Mouse (Mus musculus) kidney, embryonic 15.5 days (tissue): Measurements from ENCODE around the gene Prdx5. TPM values are rescaled to one million over a fixed set of nuclear protein-coding genes. Genes with fewer than 3 reads are reported as not detected.

Source experiments
- ATAC-seq: fragments of 200-750 bp; cut with Nextera tagmentation; replicated peaks from 2 replicates; pipeline ENCODE4 v1.8.0; 2017; ENCODE audit warnings: moderate TSS enrichment; ENCODE audit not compliant: low FRiP score
- H3K27ac ChIP-seq: fragments of 300-500 bp; sonication (generic); 2 replicates; pipeline ENCODE4 v1.5.1; 2015; ENCODE audit warnings: mild to moderate bottlenecking, inconsistent platforms
- H3K27me3 ChIP-seq: fragments of 300-500 bp; sonication (generic); 2 replicates; pipeline ENCODE4 v1.6.1; 2015; ENCODE audit warnings: inconsistent platforms
- H3K36me3 ChIP-seq: fragments of 300-500 bp; sonication (generic); 2 replicates; pipeline ENCODE4 v1.6.1; 2015; ENCODE audit warnings: inconsistent platforms
- H3K4me1 ChIP-seq: fragments of 300-500 bp; sonication (generic); 2 replicates; pipeline ENCODE4 v1.6.1; 2015; ENCODE audit warnings: inconsistent platforms
- H3K4me2 ChIP-seq: fragments of 300-500 bp; sonication (generic); 2 replicates; pipeline ENCODE4 v1.6.1; 2015; ENCODE audit warnings: moderate library complexity, mild to moderate bottlenecking, inconsistent platforms
- H3K4me3 ChIP-seq: fragments of 300-500 bp; sonication (generic); replicated peaks from 2 replicates; pipeline ENCODE4 v1.5.1; 2015; ENCODE audit warnings: mild to moderate bottlenecking, inconsistent platforms
- H3K9ac ChIP-seq: fragments of 300-500 bp; sonication (generic); 2 replicates; pipeline ENCODE4 v1.6.1; 2015; ENCODE audit warnings: mild to moderate bottlenecking, inconsistent platforms
- H3K9me3 ChIP-seq: fragments of 300-500 bp; sonication (generic); replicated peaks from 2 replicates; pipeline ENCODE4 v1.6.1; 2016; ENCODE audit warnings: inconsistent platforms
- WGBS: fragments of 180-500 bp; shearing (Covaris S2); methylation state at CpG from one replicate; pipeline ENCODE4 v1.1.7; 2015; ENCODE audit warnings: mixed read lengths; 5-methylcytosine and 5-hydroxymethylcytosine counted together
- polyA plus RNA-seq: library from polyadenylated mRNA; unstranded; fragments of >200 nt; fragmentation: Nextera tagmentation; extraction: Ambion mirVana; gene quantifications from 2 replicates; pipeline ENCODE4 v1.2.1, GENCODE M21; 2015

Gene Prdx5
- polyA plus RNA-seq, result 268 and 275 TPM in 2 replicates

- H3K27me3 ChIP-seq, result no peaks in the 10 kb centered on the region
- H3K4me2 ChIP-seq, result peak within 1 kb of the TSS; percentile 90
- ATAC-seq, result peak; percentile 91
- H3K4me1 ChIP-seq, result peaks cover 34% of the 10 kb centered on the region
- peak within 1 kb of the TSS; percentile 71 for H3K9ac ChIP-seq
- H3K4me3 ChIP-seq, result peak within 1 kb of the TSS; percentile 70
- H3K27ac ChIP-seq, result peak within 1 kb of the TSS; percentile 99
- no peaks in the 10 kb centered on the region for H3K9me3 ChIP-seq
- under 1% methylated on average over 65 of the region's 65 CpGs for WGBS
- H3K36me3 ChIP-seq, result peaks cover 64% of the 10 kb centered on the region
These were observed at the start of gene Prdx5, which contains the start of gene Trmt112 for GRCm38 (mm10) chr19:6909507-6910289. Prdx5 (minus strand) TSS chr19:6910106. Trmt112 (plus strand) TSS chr19:6909698.

DNA sequence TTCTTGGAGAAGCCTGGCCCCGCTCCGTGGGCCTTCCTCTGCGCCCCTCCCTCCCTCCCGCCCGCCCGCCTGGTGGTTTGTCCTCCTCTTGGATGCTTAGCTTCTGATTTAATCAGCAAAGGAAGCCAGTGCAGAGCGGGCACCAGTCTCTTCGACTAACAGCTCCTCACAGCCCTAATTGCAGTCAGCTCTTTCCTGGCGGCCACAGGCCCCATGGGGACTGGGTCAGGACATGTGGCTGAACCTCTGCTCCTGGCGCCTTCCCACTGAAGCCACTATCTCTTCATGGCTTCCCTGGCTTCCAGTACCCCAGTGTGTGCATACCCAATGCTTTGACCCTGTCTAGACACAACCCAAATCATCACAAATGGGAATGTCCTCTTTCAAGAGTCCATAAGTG lies 46.6 kb upstream of the Prdx5 start:
- H3K27ac ChIP-seq, result no peak overlapping the region
- H3K4me2 ChIP-seq, result no peak overlapping the region
- no peaks in the 10 kb centered on the region for H3K27me3 ChIP-seq
- ATAC-seq, result no peak
- H3K4me1 ChIP-seq, result peaks cover 15% of the 10 kb centered on the region
- no peak overlapping the region for H3K4me3 ChIP-seq
- H3K9me3 ChIP-seq, result no peaks in the 10 kb centered on the region
- WGBS, result 82% methylated on average over 10 of the region's 10 CpGs
- H3K9ac ChIP-seq, result no peak overlapping the region
- H3K36me3 ChIP-seq, result peaks cover 73% of the 10 kb centered on the region

DNA sequence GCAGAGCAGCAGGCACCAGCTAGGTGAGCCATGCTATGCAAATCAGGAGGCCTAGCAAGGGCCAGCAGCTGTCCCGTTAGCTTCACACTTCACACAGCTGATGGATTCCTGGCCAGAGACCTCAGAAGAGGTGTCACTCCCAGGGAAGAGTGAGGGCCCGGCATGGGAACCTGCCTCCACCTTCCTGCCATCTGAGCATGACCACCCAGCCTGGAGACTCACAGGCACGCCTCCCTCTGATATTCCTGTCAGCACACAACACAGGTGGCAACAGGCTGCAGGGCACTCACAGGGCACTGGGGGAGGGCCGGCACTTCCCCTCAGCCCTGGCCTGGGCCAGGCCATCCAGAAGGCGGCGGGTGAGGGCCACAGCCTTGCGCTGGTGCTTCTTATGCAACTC lies 45.5 kb upstream of the Prdx5 start:
- WGBS, result 76% methylated on average over 7 of the region's 7 CpGs

GRCm38 (mm10) chr19:6954046-6954445 lies 44.1 kb upstream of the Prdx5 start:
- H3K27ac ChIP-seq, result no peak overlapping the region
- H3K4me1 ChIP-seq, result peaks cover 29% of the 10 kb centered on the region
- no peaks in the 10 kb centered on the region for H3K9me3 ChIP-seq
- ATAC-seq, result no peak
- H3K36me3 ChIP-seq, result peaks cover 54% of the 10 kb centered on the region
- H3K4me3 ChIP-seq, result no peak overlapping the region
- no peak overlapping the region for H3K9ac ChIP-seq
- 50% methylated on average over 9 of the region's 9 CpGs for WGBS
- H3K4me2 ChIP-seq, result no peak overlapping the region
- no peaks in the 10 kb centered on the region for H3K27me3 ChIP-seq

More for the DNA sequence above, 45.5 kb upstream of the Prdx5 start:
- no peak for ATAC-seq
- no peaks in the 10 kb centered on the region for H3K27me3 ChIP-seq
- H3K4me1 ChIP-seq, result peaks cover 16% of the 10 kb centered on the region
- H3K36me3 ChIP-seq, result peaks cover 68% of the 10 kb centered on the region
- H3K27ac ChIP-seq, result no peak overlapping the region
- no peak overlapping the region for H3K4me3 ChIP-seq
- H3K9ac ChIP-seq, result no peak overlapping the region
- H3K9me3 ChIP-seq, result no peaks in the 10 kb centered on the region
- H3K4me2 ChIP-seq, result no peak overlapping the region

- no peaks in the 10 kb centered on the region for H3K27me3 ChIP-seq
- peak overlapping the region; percentile 96 for H3K27ac ChIP-seq
- peak overlapping the region; percentile 68 for H3K9ac ChIP-seq
- peak overlapping the region; percentile 54 for H3K4me3 ChIP-seq
- WGBS, result 8% methylated on average over 3 of the region's 3 CpGs
- H3K4me2 ChIP-seq, result peak overlapping the region; percentile 92
- no peaks in the 10 kb centered on the region for H3K9me3 ChIP-seq
- peaks cover 29% of the 10 kb centered on the region for H3K4me1 ChIP-seq
- ATAC-seq, result 0 out of 2 replicates have a peak, but pooled peaks have one; percentile 10
- peaks cover 41% of the 10 kb centered on the region for H3K36me3 ChIP-seq
These were observed 42.8 kb upstream of the Prdx5 start for GRCm38 (mm10) chr19:6952712-6953037.

- Histone ChIP-seq H3K27me3 (no peaks in the 10 kb centered on the region), H3K36me3 (peaks cover 37% of the 10 kb centered on the region), H3K4me1 (peaks cover 29% of the 10 kb centered on the region), H3K9ac (peak overlapping the region; percentile 68), H3K4me2 (peak overlapping the region; percentile 92), H3K9me3 (no peaks in the 10 kb centered on the region), H3K27ac (peak overlapping the region; percentile 96), H3K4me3 (peak overlapping the region; percentile 54)
- WGBS, result 1% methylated on average over 31 of the region's 31 CpGs
- peak; percentile 40 for ATAC-seq
These were observed 42.2 kb upstream of the Prdx5 start for GRCm38 (mm10) chr19:6951994-6952711.

GRCm38 (mm10) chr19:6951381-6951968 lies 41.6 kb upstream of the Prdx5 start:
- Histone ChIP-seq H3K4me2 (peak overlapping the region; percentile 92), H3K27ac (peak overlapping the region; percentile 96), H3K9ac (peak overlapping the region; percentile 68), H3K4me1 (peaks cover 29% of the 10 kb centered on the region), H3K36me3 (peaks cover 35% of the 10 kb centered on the region), H3K9me3 (no peaks in the 10 kb centered on the region), H3K4me3 (peak overlapping the region; percentile 54), H3K27me3 (no peaks in the 10 kb centered on the region)
- under 1% methylated on average over 35 of the region's 35 CpGs for WGBS
- peak; percentile 81 for ATAC-seq

DNA sequence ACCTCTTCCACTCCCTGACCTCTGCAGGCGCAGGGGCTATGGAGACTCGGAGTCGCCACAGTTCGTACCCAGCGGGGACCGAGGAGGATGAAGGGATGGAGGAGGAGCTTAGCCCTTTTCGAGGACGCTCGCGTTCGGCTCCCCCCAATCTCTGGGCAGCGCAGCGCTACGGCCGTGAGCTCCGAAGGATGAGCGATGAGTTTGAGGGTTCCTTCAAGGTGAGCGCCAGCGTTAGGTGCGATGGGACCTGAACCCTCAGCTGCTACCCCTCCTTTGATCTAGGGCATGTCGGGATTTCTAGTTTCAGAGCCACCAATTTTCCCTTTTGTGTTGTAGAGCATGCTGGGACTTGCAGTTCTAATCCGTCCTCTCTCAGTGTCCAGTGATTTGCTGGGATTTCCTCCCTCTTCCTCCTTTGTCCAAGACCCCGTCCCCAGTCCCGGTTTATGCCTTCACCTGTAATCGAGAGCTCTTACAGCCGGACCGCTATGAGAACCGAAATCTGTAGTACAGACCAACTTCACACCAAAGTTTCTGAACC lies 40.8 kb upstream of the Prdx5 start:
- ATAC-seq, result peak; percentile 38
- under 1% methylated on average over 28 of the region's 28 CpGs for WGBS

GRCm38 (mm10) chr19:6949951-6950350 lies 40.0 kb upstream of the Prdx5 start:
- H3K27ac ChIP-seq, result peak overlapping the region; percentile 96
- WGBS, result 54% methylated on average over 5 of the region's 5 CpGs
- H3K4me3 ChIP-seq, result peak overlapping the region; percentile 54
- H3K9ac ChIP-seq, result peak overlapping the region; percentile 68; the same call in 1 of the 2 replicates
- no peak for ATAC-seq
- no peaks in the 10 kb centered on the region for H3K9me3 ChIP-seq
- peaks cover 26% of the 10 kb centered on the region for H3K36me3 ChIP-seq
- peaks cover 29% of the 10 kb centered on the region for H3K4me1 ChIP-seq
- no peaks in the 10 kb centered on the region for H3K27me3 ChIP-seq
- peak overlapping the region; percentile 92 for H3K4me2 ChIP-seq

More for the DNA sequence above, 40.8 kb upstream of the Prdx5 start:
- H3K27ac ChIP-seq, result peak overlapping the region; percentile 96
- H3K9ac ChIP-seq, result peak overlapping the region; percentile 68
- H3K9me3 ChIP-seq, result no peaks in the 10 kb centered on the region
- H3K36me3 ChIP-seq, result peaks cover 32% of the 10 kb centered on the region
- H3K4me1 ChIP-seq, result peaks cover 29% of the 10 kb centered on the region
- peak overlapping the region; percentile 54 for H3K4me3 ChIP-seq
- H3K4me2 ChIP-seq, result peak overlapping the region; percentile 92
- no peaks in the 10 kb centered on the region for H3K27me3 ChIP-seq

- peaks cover 26% of the 10 kb centered on the region for H3K36me3 ChIP-seq
- 0 out of 2 replicates have a peak overlapping the region, but pooled peaks have one; percentile 54 for H3K4me3 ChIP-seq
- H3K27me3 ChIP-seq, result no peaks in the 10 kb centered on the region
- no peaks in the 10 kb centered on the region for H3K9me3 ChIP-seq
- peak overlapping the region; percentile 92; the same call in 1 of the 2 replicates for H3K4me2 ChIP-seq
- 0 out of 2 replicates have a peak overlapping the region, but pooled peaks have one; percentile 16 for H3K27ac ChIP-seq
- H3K9ac ChIP-seq, result no peak overlapping the region
- 85% methylated on average over 5 of the region's 5 CpGs for WGBS
- ATAC-seq, result no peak
- H3K4me1 ChIP-seq, result peaks cover 29% of the 10 kb centered on the region
These were observed 39.6 kb upstream of the Prdx5 start for GRCm38 (mm10) chr19:6949532-6949931.

GRCm38 (mm10) chr19:6948186-6948585 lies 38.3 kb upstream of the Prdx5 start:
- Histone ChIP-seq H3K9me3 (no peaks in the 10 kb centered on the region), H3K36me3 (peaks cover 17% of the 10 kb centered on the region; the same call in 1 of the 2 replicates), H3K27ac (no peak overlapping the region), H3K4me3 (no peak overlapping the region), H3K4me2 (no peak overlapping the region), H3K27me3 (no peaks in the 10 kb centered on the region), H3K4me1 (peaks cover 32% of the 10 kb centered on the region), H3K9ac (no peak overlapping the region)
- 80% methylated on average over 4 of the region's 4 CpGs for WGBS
- ATAC-seq, result no peak
